Mouse (Mus musculus): Measurements from ENCODE around the gene Tubb2b. TPM values are rescaled to one million over a fixed set of nuclear protein-coding genes. Genes with fewer than 3 reads are reported as not detected.

The Tubb2b gene
- polyA plus RNA-seq, 1 experiment from 2014 or later, result 15.4 TPM

DNA sequence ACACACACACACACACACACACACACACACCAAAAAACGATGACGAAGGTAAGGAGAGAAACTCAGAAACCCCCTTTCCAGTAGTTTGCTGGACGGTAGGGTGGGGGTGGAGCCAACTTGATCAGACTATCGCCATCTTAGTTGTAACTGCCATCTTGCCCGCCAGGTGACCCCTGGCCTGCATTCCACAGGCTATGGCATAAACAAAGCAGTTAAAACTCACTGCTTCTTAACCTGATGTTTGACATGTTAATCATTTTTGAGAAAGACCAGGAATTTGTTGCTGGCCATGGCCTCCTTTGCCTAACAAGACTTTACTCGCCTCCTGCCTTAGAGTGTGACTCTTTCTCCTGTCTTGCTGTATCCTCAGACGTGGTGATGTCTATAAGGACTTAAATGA lies 22.4 kb upstream of the Tubb2b start:
- H3K36me3 ChIP-seq (ENCODE audit: control insufficient read depth, insufficient read depth), result no peaks in the 10 kb centered on the region
- no peaks in the 10 kb centered on the region for H3K9me3 ChIP-seq (ENCODE audit: control insufficient read depth)
- H3K4me3 ChIP-seq (ENCODE audit: low read depth, low read length), result no peak overlapping the region
- H3K4me1 ChIP-seq (replicated peaks; ENCODE audit: control insufficient read depth, insufficient read depth, low read length), result peaks cover 8% of the 10 kb centered on the region; the same call in 1 of the 2 replicates
- H3K4me2 ChIP-seq (replicated peaks; ENCODE audit: low read depth), result no peak overlapping the region
- H3K9ac ChIP-seq (ENCODE audit: low read depth, low read length), result no peak overlapping the region
- 71% methylated on average over 7 of the region's 7 CpGs for WGBS
- no peak for ATAC-seq
- H3K27me3 ChIP-seq (replicated peaks; ENCODE audit: control insufficient read depth, insufficient read depth, low read length), result no peaks in the 10 kb centered on the region
- H3K27ac ChIP-seq (ENCODE audit: low read depth, low read length), result no peak overlapping the region
- no peak for TF ChIP-seq CTCF (IDR thresholded peaks at IDR 0.05; ENCODE audit: low read depth)

DNA sequence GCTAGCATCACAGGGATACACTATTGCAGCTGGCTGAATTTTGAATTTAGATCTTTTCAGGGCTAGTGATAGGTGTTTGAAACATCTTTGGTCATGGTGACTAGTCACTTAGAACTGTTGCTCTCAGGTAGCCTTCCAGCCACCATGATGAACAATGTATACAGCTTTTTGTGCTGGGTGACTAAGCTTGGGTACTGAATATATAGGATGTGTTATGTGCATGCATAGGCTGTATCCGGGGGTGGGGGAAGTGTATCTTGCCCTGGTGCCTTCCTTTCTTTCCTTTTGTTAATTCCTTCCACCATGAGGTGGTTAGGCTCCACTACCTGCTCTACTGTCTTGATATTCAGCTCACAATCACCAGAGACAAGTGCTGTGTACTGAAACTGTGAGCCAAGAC lies 21.2 kb upstream of the Tubb2b start:
- Histone ChIP-seq H3K27ac (ENCODE audit: low read depth, low read length) (no peak overlapping the region), H3K4me3 (ENCODE audit: low read depth, low read length) (no peak overlapping the region), H3K9me3 (ENCODE audit: control insufficient read depth) (no peaks in the 10 kb centered on the region), H3K27me3 (replicated peaks; ENCODE audit: control insufficient read depth, insufficient read depth, low read length) (no peaks in the 10 kb centered on the region), H3K9ac (ENCODE audit: low read depth, low read length) (no peak overlapping the region), H3K4me1 (replicated peaks; ENCODE audit: control insufficient read depth, insufficient read depth, low read length) (peaks cover 8% of the 10 kb centered on the region; the same call in 1 of the 2 replicates), H3K36me3 (ENCODE audit: control insufficient read depth, insufficient read depth) (no peaks in the 10 kb centered on the region), H3K4me2 (replicated peaks; ENCODE audit: low read depth) (no peak overlapping the region)
- TF ChIP-seq CTCF (IDR thresholded peaks at IDR 0.05; ENCODE audit: low read depth), result no peak
- no peak for ATAC-seq
- WGBS, result 94% methylated on average over 1 of the region's 1 CpGs

DNA sequence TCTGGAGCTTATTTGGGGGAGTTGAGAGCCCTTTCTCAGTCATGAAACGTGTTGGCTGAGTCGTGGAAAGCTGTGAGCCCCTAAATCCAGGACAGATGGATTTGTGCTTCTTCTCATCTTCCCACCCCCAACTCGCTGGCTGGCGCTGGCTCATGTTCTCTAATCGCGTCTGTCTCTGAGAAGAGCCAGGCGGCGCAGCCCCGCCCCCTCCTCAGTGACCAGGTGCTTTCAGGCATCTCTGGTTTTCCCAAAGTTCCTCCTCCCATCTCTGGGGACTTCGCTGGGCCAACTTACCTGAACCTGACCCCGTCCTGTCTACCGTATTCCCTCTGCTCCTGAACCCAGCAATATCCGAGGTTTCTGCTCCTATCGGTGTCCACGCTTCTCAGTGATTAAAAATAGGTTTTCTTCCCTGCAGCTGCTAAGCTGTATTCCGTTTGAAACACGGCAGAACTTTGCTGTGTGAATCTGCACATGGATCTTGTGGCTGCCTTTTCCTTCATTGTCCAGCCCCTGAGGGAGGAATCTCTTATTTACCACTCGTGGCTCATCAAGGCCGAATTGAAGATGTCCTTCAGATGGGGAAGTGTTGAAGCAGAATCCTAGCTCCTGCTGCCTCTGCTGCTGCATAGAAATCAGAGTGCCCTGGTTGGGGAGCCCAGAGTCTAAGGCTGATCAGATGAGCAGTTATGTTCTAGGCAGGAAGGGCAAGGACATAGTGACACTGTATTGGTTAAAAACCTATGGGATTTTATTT lies 20.2 kb upstream of the Tubb2b start:
- Histone ChIP-seq H3K9ac (ENCODE audit: low read depth, low read length) (no peak overlapping the region), H3K27me3 (replicated peaks; ENCODE audit: control insufficient read depth, insufficient read depth, low read length) (no peaks in the 10 kb centered on the region), H3K36me3 (ENCODE audit: control insufficient read depth, insufficient read depth) (no peaks in the 10 kb centered on the region), H3K4me2 (replicated peaks; ENCODE audit: low read depth) (peak overlapping the region; percentile 35), H3K4me1 (replicated peaks; ENCODE audit: control insufficient read depth, insufficient read depth, low read length) (peaks cover 8% of the 10 kb centered on the region; the same call in 1 of the 2 replicates), H3K4me3 (ENCODE audit: low read depth, low read length) (no peak overlapping the region), H3K27ac (ENCODE audit: low read depth, low read length) (no peak overlapping the region), H3K9me3 (ENCODE audit: control insufficient read depth) (no peaks in the 10 kb centered on the region)
- no peak for TF ChIP-seq CTCF (IDR thresholded peaks at IDR 0.05; ENCODE audit: low read depth)
- 19% methylated on average over 19 of the region's 19 CpGs for WGBS
- no peak for ATAC-seq

DNA sequence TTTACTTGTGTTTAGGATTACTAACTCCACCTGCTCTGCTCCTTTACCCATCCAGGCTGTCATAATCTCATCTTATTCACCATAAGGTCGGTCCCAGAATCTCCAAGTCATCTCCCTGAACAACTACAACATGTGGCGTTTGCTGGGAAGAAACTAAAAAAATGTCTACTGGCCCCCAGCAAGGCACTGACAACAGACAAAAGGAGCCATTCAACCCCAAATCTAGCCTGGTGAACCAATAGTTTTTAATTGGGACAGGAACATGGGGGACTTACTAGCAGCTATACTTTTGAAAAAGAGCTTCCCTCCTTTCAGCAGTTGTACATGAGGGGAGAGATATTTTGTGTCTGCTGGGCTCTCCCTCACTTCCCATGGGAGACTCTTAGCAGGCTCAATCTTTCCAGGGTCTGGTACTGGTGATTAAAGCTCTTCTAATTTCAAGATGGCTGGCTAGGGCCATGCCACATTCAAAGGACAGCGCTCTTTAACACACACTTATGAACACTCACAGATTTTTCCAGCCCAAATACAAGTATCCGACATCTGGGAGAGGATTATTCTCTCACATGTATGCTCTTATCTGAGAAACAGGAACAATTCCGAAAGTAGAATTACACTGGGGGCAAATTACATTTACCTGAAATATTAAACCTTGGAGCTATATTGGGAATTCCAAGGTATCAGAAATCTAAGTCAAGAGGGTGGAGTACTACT lies 19.4 kb upstream of the Tubb2b start:
- ATAC-seq, result no peak
- H3K9me3 ChIP-seq (ENCODE audit: control insufficient read depth), result no peaks in the 10 kb centered on the region
- no peak for TF ChIP-seq CTCF (IDR thresholded peaks at IDR 0.05; ENCODE audit: low read depth)
- H3K36me3 ChIP-seq (ENCODE audit: control insufficient read depth, insufficient read depth), result no peaks in the 10 kb centered on the region
- peak overlapping the region; percentile 38 for H3K4me3 ChIP-seq (ENCODE audit: low read depth, low read length)
- peak overlapping the region; percentile 54; the same call in 1 of the 2 replicates for H3K9ac ChIP-seq (ENCODE audit: low read depth, low read length)
- peak overlapping the region; percentile 70 for H3K4me2 ChIP-seq (replicated peaks; ENCODE audit: low read depth)
- H3K27me3 ChIP-seq (replicated peaks; ENCODE audit: control insufficient read depth, insufficient read depth, low read length), result no peaks in the 10 kb centered on the region
- H3K4me1 ChIP-seq (replicated peaks; ENCODE audit: control insufficient read depth, insufficient read depth, low read length), result peaks cover 8% of the 10 kb centered on the region; the same call in 1 of the 2 replicates
- 66% methylated on average over 5 of the region's 5 CpGs for WGBS
- no peak overlapping the region for H3K27ac ChIP-seq (ENCODE audit: low read depth, low read length)

DNA sequence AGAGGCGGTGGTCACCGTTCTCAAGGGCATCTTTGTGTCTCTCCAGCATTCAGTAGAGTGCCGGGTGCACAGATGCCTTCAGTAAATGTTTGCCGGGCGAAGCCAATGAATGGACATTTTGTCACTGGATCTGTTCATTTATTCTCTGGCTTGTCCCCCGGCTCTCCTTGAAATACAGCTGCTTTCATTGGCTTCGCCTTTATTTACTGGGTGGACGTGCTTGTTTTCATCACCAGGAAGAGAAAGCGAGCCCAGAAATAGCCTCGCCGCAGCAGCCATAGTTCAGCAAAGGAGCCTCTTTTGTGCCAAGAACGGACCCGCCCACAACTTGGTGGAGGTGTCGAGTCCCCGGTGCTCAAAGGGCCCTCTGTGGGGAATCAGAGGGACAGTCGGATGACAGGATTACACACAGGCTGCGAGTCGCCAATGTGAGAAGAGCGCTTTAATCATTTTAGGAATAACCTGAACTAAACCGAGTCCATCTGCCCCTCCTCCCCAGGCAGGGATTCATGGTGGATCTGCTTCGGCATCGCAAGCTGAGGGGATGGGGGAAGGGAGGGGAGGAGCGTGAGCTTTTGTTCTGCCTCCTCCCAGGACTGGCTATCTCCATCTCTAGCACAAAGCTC lies 18.6 kb upstream of the Tubb2b start:
- Histone ChIP-seq H3K27ac (ENCODE audit: low read depth, low read length) (0 out of 2 replicates have a peak overlapping the region, but pooled peaks have one; percentile 21), H3K36me3 (ENCODE audit: control insufficient read depth, insufficient read depth) (no peaks in the 10 kb centered on the region), H3K27me3 (replicated peaks; ENCODE audit: control insufficient read depth, insufficient read depth, low read length) (no peaks in the 10 kb centered on the region), H3K4me1 (replicated peaks; ENCODE audit: control insufficient read depth, insufficient read depth, low read length) (peaks cover 8% of the 10 kb centered on the region; the same call in 1 of the 2 replicates), H3K9ac (ENCODE audit: low read depth, low read length) (peak overlapping the region; percentile 54), H3K9me3 (ENCODE audit: control insufficient read depth) (no peaks in the 10 kb centered on the region), H3K4me2 (replicated peaks; ENCODE audit: low read depth) (peak overlapping the region; percentile 70), H3K4me3 (ENCODE audit: low read depth, low read length) (peak overlapping the region; percentile 38)
- ATAC-seq, result peak; percentile 36; the same call in 1 of the 2 replicates
- peak; percentile 26; the same call in 1 of the 2 replicates for TF ChIP-seq CTCF (IDR thresholded peaks at IDR 0.05; ENCODE audit: low read depth)
- 2% methylated on average over 23 of the region's 23 CpGs for WGBS

DNA sequence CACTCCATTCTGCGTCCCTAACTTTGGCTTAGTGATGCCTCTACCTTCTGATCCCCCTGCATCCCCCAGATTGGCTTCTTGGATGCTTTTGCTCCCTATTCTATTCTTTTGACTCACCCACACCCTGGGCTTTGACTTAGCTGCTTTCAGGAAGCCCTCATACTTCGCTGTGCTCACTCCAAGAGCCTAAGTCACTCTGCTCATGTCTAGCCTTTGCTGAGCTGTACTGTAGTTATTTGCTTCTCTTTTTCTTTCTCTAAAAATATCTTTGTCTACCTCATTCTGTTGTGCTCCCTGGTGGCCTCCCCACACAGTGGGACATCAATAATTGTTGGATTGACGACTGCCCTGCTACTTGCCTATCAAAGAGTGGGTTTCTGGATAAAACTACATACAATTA lies 17.9 kb upstream of the Tubb2b start:
- no peaks in the 10 kb centered on the region for H3K27me3 ChIP-seq (replicated peaks; ENCODE audit: control insufficient read depth, insufficient read depth, low read length)
- H3K4me2 ChIP-seq (replicated peaks; ENCODE audit: low read depth), result peak overlapping the region; percentile 70; the same call in 1 of the 2 replicates
- no peaks in the 10 kb centered on the region for H3K36me3 ChIP-seq (ENCODE audit: control insufficient read depth, insufficient read depth)
- WGBS, result 80% methylated on average over 3 of the region's 3 CpGs
- H3K27ac ChIP-seq (ENCODE audit: low read depth, low read length), result no peak overlapping the region
- TF ChIP-seq CTCF (IDR thresholded peaks at IDR 0.05; ENCODE audit: low read depth), result no peak
- H3K9me3 ChIP-seq (ENCODE audit: control insufficient read depth), result no peaks in the 10 kb centered on the region
- H3K9ac ChIP-seq (ENCODE audit: low read depth, low read length), result no peak overlapping the region
- no peak overlapping the region for H3K4me3 ChIP-seq (ENCODE audit: low read depth, low read length)
- peaks cover 8% of the 10 kb centered on the region; the same call in 1 of the 2 replicates for H3K4me1 ChIP-seq (replicated peaks; ENCODE audit: control insufficient read depth, insufficient read depth, low read length)
- ATAC-seq, result no peak
